Mouse (Mus musculus) gastrocnemius, adult 18-20 months (tissue): Measurements from ENCODE around the gene Fam221a. TPM values are rescaled to one million over a fixed set of nuclear protein-coding genes. Genes with fewer than 3 reads are reported as not detected.
A peak's percentile ranks its signal among the peaks of the same experiment; 100 is the strongest.
"Not testable (repeated sequence)": the region's sequence is repeated elsewhere in the genome, so short reads cannot be mapped to it uniquely, and the experiment has no call there.

Experiments used
- DNase-seq: peaks from one replicate; pipeline ENCODE4 v3.0.0; 2021; ENCODE audit warnings: low spot score
- total RNA-seq, 2 experiments: library from RNA; stranded (reverse); gene quantifications; 2 replicates each; pipeline ENCODE4 v1.2.3; 2021

The Fam221a gene
- total RNA-seq, 2 experiments from 2014 or later, result not detected

- DNase-seq, result no peak
Measured at GRCm38 (mm10) chr6:49378328-49378727, 10.8 kb downstream of the Fam221a start.

DNA sequence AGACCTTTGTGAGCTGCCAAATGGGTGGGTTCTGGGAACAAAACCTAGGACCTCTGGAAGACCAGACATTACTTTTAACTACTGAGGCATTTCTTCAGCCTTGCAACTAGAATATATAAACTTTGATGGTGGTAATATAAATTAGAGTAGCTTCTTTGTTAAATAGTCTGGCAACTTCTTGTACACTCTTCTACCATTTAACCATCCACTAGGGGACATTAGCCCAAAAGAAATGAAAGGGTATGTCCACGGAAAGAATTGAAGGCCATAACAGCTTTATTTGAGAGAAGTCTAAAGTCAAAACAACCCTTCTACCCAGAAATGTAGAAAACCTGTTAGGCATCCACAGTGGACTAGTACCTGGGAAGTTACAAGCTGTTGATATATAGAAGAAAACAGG, 26.7 kb downstream of the Fam221a start:
- DNase-seq, result no peak

- DNase-seq, result peak; percentile 2
Measured at GRCm38 (mm10) chr6:49395316-49395715, 27.8 kb downstream of the Fam221a start, which contains the start of gene Stk31. Gene Stk31, plus strand, starts transcription at chr6:49395604.

- no peak for DNase-seq
Measured at GRCm38 (mm10) chr6:49397466-49397865, 29.9 kb downstream of the Fam221a start.

- peak; percentile 2 for DNase-seq
Measured at GRCm38 (mm10) chr6:49398365-49398764, 30.8 kb downstream of the Fam221a start.

- DNase-seq, result no peak
Measured at GRCm38 (mm10) chr6:49410830-49411229, 43.3 kb downstream of the Fam221a start.

DNA sequence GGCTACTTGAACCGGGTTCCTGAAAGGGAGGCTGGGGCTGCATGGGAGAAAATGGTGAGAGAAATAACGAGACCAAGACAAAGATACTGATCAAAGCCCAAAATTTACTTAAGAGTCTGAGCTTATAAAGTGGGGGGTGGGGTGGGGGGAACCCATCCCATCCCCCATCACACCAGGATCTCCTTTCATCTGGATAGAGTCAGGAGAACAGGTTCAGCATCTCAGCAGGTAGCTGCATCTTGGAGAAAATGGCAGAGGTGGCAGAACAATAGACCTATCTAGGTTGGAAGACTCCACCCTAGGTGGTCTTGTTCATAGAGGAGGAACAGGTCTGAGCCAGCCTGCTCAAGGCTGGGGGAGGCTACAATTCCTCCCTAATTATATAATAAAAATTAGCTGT, 45.4 kb downstream of the Fam221a start:
- DNase-seq, result not testable (repeated sequence)

DNA sequence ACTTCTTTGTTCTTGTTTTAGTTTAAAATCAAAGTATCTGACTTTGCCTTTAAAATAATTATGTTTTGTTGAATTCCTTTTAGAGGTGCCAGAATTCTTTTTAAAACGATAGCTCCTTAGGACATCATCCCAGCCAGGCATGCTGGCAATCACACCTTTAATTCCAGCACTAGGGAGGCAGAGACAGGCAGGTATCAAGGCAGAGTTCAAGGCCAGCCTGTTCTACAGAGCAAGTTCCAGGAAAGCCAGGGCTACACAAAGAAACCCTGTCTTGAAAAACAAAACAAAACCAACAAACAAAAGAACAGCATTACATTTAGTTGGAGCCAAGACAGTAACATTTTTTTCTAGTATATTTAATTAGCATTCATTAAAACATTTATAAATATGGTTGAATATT, 48.4 kb downstream of the Fam221a start:
- DNase-seq, result no peak

GRCm38 (mm10) chr6:49437306-49437705, 69.8 kb downstream of the Fam221a start:
- no peak for DNase-seq

Other genes starting within 250 kb of the Fam221a start
- gene Igf2bp3, start 152.8 kb upstream of the Fam221a start, total RNA-seq, result under 1 TPM; 0.09 to 0.11 TPM
- 10 to 100 TPM; 14.7 to 20.2 TPM for gene Tra2a, start 103.7 kb upstream of the Fam221a start, total RNA-seq
- 1 to 10 TPM; 1.8 to 2.3 TPM for gene Ccdc126, start 48.5 kb upstream of the Fam221a start, total RNA-seq
- not detected for gene Stk31, start 27.9 kb downstream of the Fam221a start, total RNA-seq